Mouse (Mus musculus) liver, postnatal 0 days (tissue): ENCODE measurements around the gene Ralgps1. TPM values are rescaled to one million over a fixed set of nuclear protein-coding genes. Genes with fewer than 3 reads are reported as not detected.

Source experiments
- ATAC-seq: fragments of 200-750 bp; cut with Nextera tagmentation; 2 replicates; pipeline ENCODE4 v1.8.0; 2017; ENCODE audit warnings: mild to moderate bottlenecking, moderate library complexity
- DNase-seq: peaks from one replicate; pipeline ENCODE4 v3.0.0-alpha.2; 2016
- H3K27ac ChIP-seq: fragments of 300-500 bp; sonication (generic); 2 replicates; pipeline ENCODE4 v1.5.1; 2014; ENCODE audit warnings: antibody characterized with exemption, moderate library complexity, mild to moderate bottlenecking, low read depth
- H3K27me3 ChIP-seq: fragments of 300-500 bp; sonication (generic); 2 replicates; pipeline ENCODE4 v1.6.1; 2014; ENCODE audit warnings: low read length, control low read depth, mixed read lengths; ENCODE audit not compliant: insufficient read depth
- H3K36me3 ChIP-seq: fragments of 300-500 bp; sonication (generic); replicated peaks from 2 replicates; pipeline ENCODE4 v1.6.1; 2014; ENCODE audit warnings: mild to moderate bottlenecking, control low read depth, low read length, moderate library complexity, mixed read lengths; ENCODE audit not compliant: insufficient read depth
- H3K4me1 ChIP-seq: fragments of 300-500 bp; sonication (generic); 2 replicates; pipeline ENCODE4 v1.6.1; 2014; ENCODE audit warnings: antibody characterized with exemption, mild to moderate bottlenecking, control low read depth; ENCODE audit not compliant: insufficient read depth
- H3K4me2 ChIP-seq: fragments of 300-500 bp; sonication (generic); 2 replicates; pipeline ENCODE4 v1.6.1; 2014; ENCODE audit warnings: low read depth, mild to moderate bottlenecking, low read length, moderate library complexity, mixed read lengths
- H3K4me3 ChIP-seq: fragments of 300-500 bp; sonication (generic); 2 replicates; pipeline ENCODE4 v1.5.1; 2014; ENCODE audit warnings: low read depth, low read length
- H3K9ac ChIP-seq: fragments of 300-500 bp; sonication (generic); replicated peaks from 2 replicates; pipeline ENCODE4 v1.6.1; 2014; ENCODE audit warnings: mild to moderate bottlenecking, moderate library complexity
- H3K9me3 ChIP-seq: fragments of 300-500 bp; sonication (generic); 2 replicates; pipeline ENCODE4 v1.6.1; 2016; ENCODE audit warnings: mild to moderate bottlenecking, control low read depth, low read length, mixed read lengths
- CTCF ChIP-seq: sonication (generic); IDR thresholded peaks from 2 replicates; pipeline ENCODE4 v1.5.1; 2016; ENCODE audit warnings: antibody characterized with exemption, low read depth
- EP300 ChIP-seq: IDR thresholded peaks from 2 replicates; pipeline ENCODE4 v1.6.1; 2016; ENCODE audit warnings: antibody characterized with exemption, low read depth, mild to moderate bottlenecking
- WGBS: fragments of 180-500 bp; shearing (Covaris S2); extraction: QIAGEN DNeasy Blood & Tissue Kit; methylation state at CpG from one replicate; pipeline ENCODE4 v1.1.7; 2014; ENCODE audit not compliant: insufficient replicate concordance; 5-methylcytosine and 5-hydroxymethylcytosine counted together
- polyA plus RNA-seq: library from polyadenylated mRNA; unstranded; fragments of >200 nt; fragmentation: Nextera tagmentation; extraction: Ambion mirVana; gene quantifications from 2 replicates; pipeline ENCODE4 v1.2.1, GENCODE M21; 2015

The Ralgps1 gene
- polyA plus RNA-seq, 1 experiment from 2014 or later: 0.83 TPM

DNA sequence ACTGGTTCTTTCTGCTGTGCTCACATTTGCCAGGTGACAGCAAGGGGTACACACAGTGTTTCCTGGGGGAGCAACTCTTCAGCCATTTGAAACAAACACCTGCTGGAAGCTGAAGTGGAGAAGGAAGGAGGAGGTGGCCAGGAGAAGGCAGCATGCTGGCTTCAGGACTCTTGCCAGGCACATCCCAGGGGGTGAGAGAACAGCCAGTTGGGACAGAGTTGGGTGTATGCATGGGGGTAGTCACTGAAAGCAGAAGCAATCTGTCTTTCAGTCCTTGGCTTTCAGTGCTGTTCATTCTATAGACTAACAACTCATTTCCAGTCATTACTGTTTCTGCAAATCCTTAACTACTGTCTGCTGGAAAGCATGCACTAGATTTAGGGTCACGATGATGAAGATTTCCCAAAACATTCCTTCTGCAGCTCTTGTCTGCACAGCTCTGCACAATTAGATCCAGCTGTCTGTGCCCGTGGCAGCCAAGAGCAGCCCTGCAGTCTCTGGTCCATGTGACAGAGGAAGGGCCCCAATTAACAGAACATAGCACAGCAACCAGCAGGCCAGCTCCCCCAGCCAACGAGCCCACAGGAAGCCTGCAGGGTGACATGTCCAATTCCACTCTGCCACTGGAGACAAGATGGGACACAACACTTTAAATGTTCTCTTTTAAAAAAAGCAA lies 70.8 kb downstream of the Ralgps1 start:
- no peak overlapping the region for H3K9ac ChIP-seq
- peaks cover 6% of the 10 kb centered on the region for H3K4me1 ChIP-seq
- no peaks in the 10 kb centered on the region for H3K9me3 ChIP-seq
- H3K4me2 ChIP-seq: no peak overlapping the region
- no peak overlapping the region for H3K4me3 ChIP-seq
- WGBS: 50% methylated on average over 3 of the region's 3 CpGs
- DNase-seq: no peak
- no peaks in the 10 kb centered on the region for H3K27me3 ChIP-seq
- H3K27ac ChIP-seq: no peak overlapping the region
- H3K36me3 ChIP-seq: no peaks in the 10 kb centered on the region
- no peak for ATAC-seq
- TF ChIP-seq CTCF: no peak
- TF ChIP-seq EP300: no peak

DNA sequence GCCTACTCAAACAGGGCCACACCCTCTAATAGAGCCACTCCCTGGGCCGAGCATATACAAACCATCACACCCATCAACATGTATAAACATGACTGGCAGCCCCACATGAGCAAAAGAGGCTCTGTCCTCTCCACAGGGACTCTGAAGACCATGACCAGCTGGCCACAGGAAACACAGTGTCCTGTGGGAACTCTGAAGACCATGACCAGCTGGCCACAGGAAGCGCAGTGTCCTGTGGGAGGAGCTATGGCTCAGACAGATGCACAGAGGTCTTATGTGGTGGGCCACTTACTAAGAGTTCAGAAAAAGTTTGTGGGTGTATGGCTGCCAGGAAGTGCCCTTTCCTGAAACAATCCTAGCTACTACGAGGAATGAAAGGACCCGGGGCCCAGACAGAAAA lies 72.4 kb downstream of the Ralgps1 start:
- H3K27ac ChIP-seq: no peak overlapping the region

DNA sequence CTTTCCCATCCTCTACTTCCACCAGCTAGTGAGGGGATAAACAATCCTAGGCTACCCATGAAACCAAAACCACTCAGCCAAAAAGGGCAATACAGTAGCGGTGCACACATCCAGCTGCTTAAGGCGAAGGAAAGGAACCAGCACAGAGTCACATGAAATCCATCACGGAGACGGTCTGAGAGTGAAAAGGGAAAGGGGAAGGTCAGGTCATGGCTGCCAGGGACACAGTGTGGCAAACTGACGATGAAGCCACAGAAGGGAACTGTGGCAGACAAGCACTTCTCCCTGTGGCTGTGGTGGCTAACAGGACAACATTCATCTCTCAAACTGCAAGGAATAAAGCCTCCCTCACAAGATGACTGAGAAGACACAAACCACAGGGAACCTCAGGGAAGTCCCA lies 76.2 kb downstream of the Ralgps1 start:
- Histone ChIP-seq H3K27ac (no peak overlapping the region), H3K9ac (no peak overlapping the region), H3K36me3 (no peaks in the 10 kb centered on the region), H3K4me2 (no peak overlapping the region), H3K4me1 (no peaks in the 10 kb centered on the region), H3K4me3 (no peak overlapping the region), H3K27me3 (no peaks in the 10 kb centered on the region), H3K9me3 (no peaks in the 10 kb centered on the region)
- DNase-seq: no peak
- 73% methylated on average over 5 of the region's 5 CpGs for WGBS
- TF ChIP-seq EP300: no peak
- TF ChIP-seq CTCF: no peak
- ATAC-seq: no peak

More for the DNA sequence above, 72.4 kb downstream of the Ralgps1 start:
- Histone ChIP-seq H3K9me3 (no peaks in the 10 kb centered on the region), H3K27me3 (no peaks in the 10 kb centered on the region), H3K4me2 (no peak overlapping the region), H3K4me1 (peaks cover 6% of the 10 kb centered on the region), H3K4me3 (no peak overlapping the region), H3K9ac (no peak overlapping the region), H3K36me3 (no peaks in the 10 kb centered on the region)
- 65% methylated on average over 4 of the region's 4 CpGs for WGBS
- ATAC-seq (no peak), DNase-seq (no peak)
- TF ChIP-seq EP300 (no peak), CTCF (no peak)

DNA sequence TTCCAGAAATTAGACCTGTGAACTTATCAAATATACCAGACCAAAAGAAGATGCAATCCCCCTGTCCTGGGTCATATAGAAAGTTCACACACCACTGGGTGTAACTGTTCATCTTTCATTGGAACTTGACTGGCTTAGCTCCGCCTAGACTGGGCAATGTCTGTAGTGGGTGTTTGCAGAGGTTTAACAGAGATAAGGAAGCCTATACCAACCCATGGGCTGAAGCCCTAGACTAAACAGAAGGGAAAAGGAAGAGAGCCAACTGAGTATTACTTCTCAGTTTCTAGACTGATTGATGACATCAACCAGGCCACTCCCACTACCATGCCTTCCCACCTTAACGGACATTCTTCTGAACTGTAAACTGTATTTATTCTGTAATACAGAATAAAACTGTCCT lies 79.2 kb downstream of the Ralgps1 start:
- Histone ChIP-seq H3K27ac (no peak overlapping the region), H3K9me3 (no peaks in the 10 kb centered on the region), H3K27me3 (no peaks in the 10 kb centered on the region), H3K4me1 (no peaks in the 10 kb centered on the region), H3K4me2 (no peak overlapping the region), H3K4me3 (no peak overlapping the region), H3K36me3 (no peaks in the 10 kb centered on the region), H3K9ac (no peak overlapping the region)
- ATAC-seq: peak; percentile 27; the same call in 1 of the 2 replicates
- WGBS: 27% methylated on average over 2 of the region's 2 CpGs
- DNase-seq: no peak
- no peak for TF ChIP-seq EP300
- no peak for TF ChIP-seq CTCF

DNA sequence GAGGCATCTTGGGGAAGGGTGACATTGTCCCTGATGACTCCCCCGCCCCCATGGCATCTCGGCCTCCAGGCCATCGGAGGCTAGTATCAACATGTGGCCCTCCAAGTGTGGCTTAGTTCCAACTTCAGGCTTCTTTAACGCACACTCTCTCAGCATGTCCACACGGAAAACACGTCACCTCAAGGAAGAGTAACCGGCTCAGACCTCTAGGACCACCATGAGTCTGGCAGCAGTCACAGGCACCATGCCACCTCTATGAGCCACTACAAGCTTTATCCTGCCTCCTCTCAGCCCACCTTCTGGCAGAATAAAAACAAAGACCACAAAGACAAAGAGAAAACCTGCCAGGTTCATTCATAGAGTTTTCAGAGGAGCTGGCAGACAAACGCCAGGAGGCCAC lies 80.8 kb downstream of the Ralgps1 start:
- H3K27me3 ChIP-seq: no peaks in the 10 kb centered on the region
- no peak for ATAC-seq
- no peaks in the 10 kb centered on the region for H3K4me1 ChIP-seq
- H3K36me3 ChIP-seq: no peaks in the 10 kb centered on the region
- DNase-seq: no peak
- TF ChIP-seq CTCF: no peak
- no peak overlapping the region for H3K9ac ChIP-seq
- no peak overlapping the region for H3K27ac ChIP-seq
- H3K9me3 ChIP-seq: no peaks in the 10 kb centered on the region
- H3K4me2 ChIP-seq: no peak overlapping the region
- H3K4me3 ChIP-seq: no peak overlapping the region
- WGBS: 92% methylated on average over 8 of the region's 8 CpGs

DNA sequence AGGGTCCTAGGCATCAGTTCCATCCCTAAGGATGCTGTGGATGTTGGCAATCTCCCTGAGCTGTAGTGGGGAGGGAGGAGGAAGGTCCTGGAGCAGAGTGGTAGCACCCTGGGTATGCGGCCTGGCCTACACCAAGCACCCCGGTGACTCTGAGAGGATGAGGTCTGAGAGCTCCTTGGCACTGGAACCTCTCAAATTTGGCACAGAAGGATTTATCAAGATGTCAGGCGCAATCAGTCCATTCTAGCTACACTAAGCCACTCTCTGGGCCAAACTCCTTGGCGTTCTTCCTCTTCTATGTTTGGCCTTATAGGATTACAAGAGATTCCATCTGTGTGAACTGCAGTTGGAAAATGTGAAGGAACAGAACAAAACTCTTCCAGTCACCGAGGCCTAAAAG lies 82.4 kb downstream of the Ralgps1 start:
- Histone ChIP-seq H3K4me1 (peaks cover 8% of the 10 kb centered on the region; the same call in 1 of the 2 replicates), H3K4me2 (no peak overlapping the region), H3K4me3 (no peak overlapping the region), H3K9ac (no peak overlapping the region), H3K27ac (no peak overlapping the region), H3K9me3 (no peaks in the 10 kb centered on the region), H3K36me3 (no peaks in the 10 kb centered on the region), H3K27me3 (no peaks in the 10 kb centered on the region)
- TF ChIP-seq EP300 (no peak), CTCF (no peak)
- 87% methylated on average over 5 of the region's 5 CpGs for WGBS
- ATAC-seq: no peak
- DNase-seq: no peak
